Mouse (Mus musculus) limb, embryonic 14.5 days (tissue): Measurements from ENCODE around the gene Plcb4. TPM values are rescaled to one million over a fixed set of nuclear protein-coding genes. Genes with fewer than 3 reads are reported as not detected.

Experiments
- ATAC-seq: fragments of 200-750 bp; cut with Nextera tagmentation; 2 replicates; pipeline ENCODE4 v1.8.0; 2017; ENCODE audit warnings: low read depth, moderate number of reproducible peaks, moderate TSS enrichment; ENCODE audit not compliant: low FRiP score
- DNase-seq: peaks from one replicate; pipeline ENCODE4 v3.0.0-alpha.2; 2015; ENCODE audit warnings: low spot score
- H3K27ac ChIP-seq: fragments of 300-500 bp; sonication (generic); replicated peaks from 2 replicates; pipeline ENCODE4 v1.5.1; 2014; ENCODE audit warnings: low read depth, mild to moderate bottlenecking, low read length, moderate library complexity, mixed read lengths
- H3K27me3 ChIP-seq: fragments of 300-500 bp; sonication (generic); 2 replicates; pipeline ENCODE4 v1.6.1; 2014; ENCODE audit warnings: low read length, mixed read lengths; ENCODE audit not compliant: control insufficient read depth, insufficient read depth
- H3K36me3 ChIP-seq: fragments of 300-500 bp; sonication (generic); 2 replicates; pipeline ENCODE4 v1.6.1; 2014; ENCODE audit warnings: mild to moderate bottlenecking, low read length, moderate library complexity, mixed read lengths; ENCODE audit not compliant: control insufficient read depth, insufficient read depth
- H3K4me1 ChIP-seq: fragments of 300-500 bp; sonication (generic); 2 replicates; pipeline ENCODE4 v1.6.1; 2014; ENCODE audit warnings: antibody characterized with exemption, low read length, mixed read lengths; ENCODE audit not compliant: control insufficient read depth, insufficient read depth
- H3K4me2 ChIP-seq: fragments of 300-500 bp; sonication (generic); replicated peaks from 2 replicates; pipeline ENCODE4 v1.6.1; 2014; ENCODE audit warnings: low read depth, mild to moderate bottlenecking, low read length, moderate library complexity; ENCODE audit not compliant: severe bottlenecking
- H3K4me3 ChIP-seq: fragments of 300-500 bp; sonication (generic); replicated peaks from 2 replicates; pipeline ENCODE4 v1.5.1; 2014; ENCODE audit warnings: low read length
- H3K9ac ChIP-seq: fragments of 300-500 bp; sonication (generic); 2 replicates; pipeline ENCODE4 v1.6.1; 2014; ENCODE audit warnings: mild to moderate bottlenecking, low read depth, low read length, moderate library complexity; ENCODE audit not compliant: severe bottlenecking
- H3K9me3 ChIP-seq: fragments of 300-500 bp; sonication (generic); 2 replicates; pipeline ENCODE4 v1.6.1; 2016; ENCODE audit warnings: low read length; ENCODE audit not compliant: control insufficient read depth
- POLR2A ChIP-seq: fragments of 200-500 bp; IDR thresholded peaks from 2 replicates; pipeline ENCODE4 v1.8.0; 2012; ENCODE audit warnings: inconsistent platforms, mild to moderate bottlenecking, moderate library complexity, borderline replicate concordance; ENCODE audit not compliant: insufficient read depth, insufficient read length; ENCODE audit errors: extremely low read depth
- WGBS: fragments of 180-500 bp; shearing (Covaris S2); extraction: QIAGEN DNeasy Blood & Tissue Kit; methylation state at CpG from one replicate; pipeline ENCODE4 v1.1.7; 2014; 5-methylcytosine and 5-hydroxymethylcytosine counted together
- polyA plus RNA-seq, 2 experiments: library from polyadenylated mRNA; depleted of rRNA in 1 of 2; stranded (reverse) in 1 of 2; unstranded in 1 of 2; fragments of >200 nt; fragmentation: Nextera tagmentation in 1 of 2; extraction: Ambion mirVana in 1 of 2; gene quantifications; 2 replicates each; pipeline versions ENCODE4 v1.2.1 to v1.2.3; 2012 to 2014

Plcb4 gene
- polyA plus RNA-seq (2012; rRNA removed): 16.2 and 23.1 TPM in 2 replicates
- 13.1 and 14.9 TPM in 2 replicates for polyA plus RNA-seq (2014; fragmentation: Nextera tagmentation; extraction: Ambion mirVana)

GRCm38 (mm10) chr2:135658486-135659390, at the start of gene Plcb4:
Gene Plcb4, plus strand, starts transcription at chr2:135659011.
- Histone ChIP-seq H3K27ac (peak within 1 kb of the TSS; percentile 88), H3K9me3 (no peaks in the 10 kb centered on the region), H3K4me2 (peak within 1 kb of the TSS; percentile 81), H3K4me3 (peak within 1 kb of the TSS; percentile 58), H3K9ac (peak within 1 kb of the TSS; percentile 90), H3K4me1 (no peaks in the 10 kb centered on the region), H3K36me3 (no peaks in the 10 kb centered on the region), H3K27me3 (no peaks in the 10 kb centered on the region)
- DNase-seq: peak; percentile 64
- WGBS: 1% methylated on average over 45 of the region's 71 CpGs
- ATAC-seq: peak; percentile 84
- TF ChIP-seq POLR2A: 0 out of 2 replicates have a peak, but pooled peaks have one; percentile 47

- no peaks in the 10 kb centered on the region for H3K9me3 ChIP-seq
- H3K36me3 ChIP-seq: no peaks in the 10 kb centered on the region
- no peaks in the 10 kb centered on the region for H3K27me3 ChIP-seq
- no peak overlapping the region for H3K4me2 ChIP-seq
- H3K27ac ChIP-seq: no peak overlapping the region
- peaks cover 7% of the 10 kb centered on the region for H3K4me1 ChIP-seq
- H3K9ac ChIP-seq: no peak overlapping the region
- TF ChIP-seq POLR2A: no peak
- H3K4me3 ChIP-seq: no peak overlapping the region
- no peak for DNase-seq
- no peak for ATAC-seq
- 19% methylated on average over 4 of the region's 4 CpGs for WGBS
These were observed 44.1 kb upstream of the Plcb4 start for GRCm38 (mm10) chr2:135614651-135615261.

GRCm38 (mm10) chr2:135616090-135616489, 42.7 kb upstream of the Plcb4 start:
- Histone ChIP-seq H3K4me3 (no peak overlapping the region), H3K4me2 (no peak overlapping the region), H3K4me1 (peaks cover 8% of the 10 kb centered on the region), H3K9me3 (no peaks in the 10 kb centered on the region), H3K27me3 (no peaks in the 10 kb centered on the region), H3K9ac (no peak overlapping the region), H3K27ac (no peak overlapping the region), H3K36me3 (no peaks in the 10 kb centered on the region)
- TF ChIP-seq POLR2A: no peak
- 55% methylated on average over 1 of the region's 1 CpGs for WGBS
- no peak for ATAC-seq
- DNase-seq: no peak

- ATAC-seq (no peak), DNase-seq (no peak)
- no peak for TF ChIP-seq POLR2A
- Histone ChIP-seq H3K27ac (no peak overlapping the region), H3K27me3 (no peaks in the 10 kb centered on the region), H3K4me1 (peaks cover 3% of the 10 kb centered on the region; the same call in 1 of the 2 replicates), H3K4me3 (no peak overlapping the region), H3K9me3 (no peaks in the 10 kb centered on the region), H3K36me3 (no peaks in the 10 kb centered on the region), H3K9ac (no peak overlapping the region), H3K4me2 (no peak overlapping the region)
These were observed 40.3 kb upstream of the Plcb4 start for GRCm38 (mm10) chr2:135618551-135618950.

- Histone ChIP-seq H3K9me3 (no peaks in the 10 kb centered on the region), H3K27me3 (no peaks in the 10 kb centered on the region), H3K4me1 (peaks cover 3% of the 10 kb centered on the region; the same call in 1 of the 2 replicates), H3K27ac (no peak overlapping the region), H3K36me3 (no peaks in the 10 kb centered on the region), H3K9ac (no peak overlapping the region), H3K4me2 (no peak overlapping the region), H3K4me3 (no peak overlapping the region)
- TF ChIP-seq POLR2A: no peak
- ATAC-seq: no peak; the same call in 1 of the 2 replicates
- 46% methylated on average over 2 of the region's 2 CpGs for WGBS
- DNase-seq: peak; percentile 50
These were observed 38.9 kb upstream of the Plcb4 start for GRCm38 (mm10) chr2:135619956-135620355.
